Mouse (Mus musculus) hindbrain, embryonic 12.5 days (tissue): ENCODE measurements at regions not wholly inside any gene's neighbourhood (a gene's known extent, or its start where the extent isn't known, plus 50 kb on each side); places are given as distances from the start of the nearest gene placed in this dataset.

ENCODE experiments used
- ATAC-seq: fragments of 200-750 bp; cut with Nextera tagmentation; 2 replicates; pipeline ENCODE4 v1.8.0; 2017; ENCODE audit warnings: moderate TSS enrichment; ENCODE audit not compliant: low FRiP score
- H3K27ac ChIP-seq: fragments of 300-500 bp; sonication (generic); 2 replicates; pipeline ENCODE4 v1.5.1; 2016; ENCODE audit warnings: mild to moderate bottlenecking
- H3K27me3 ChIP-seq: fragments of 300-500 bp; sonication (generic); 2 replicates; pipeline ENCODE4 v1.6.1; 2016; ENCODE audit warnings: mild to moderate bottlenecking
- H3K36me3 ChIP-seq: fragments of 300-500 bp; sonication (generic); 2 replicates; pipeline ENCODE4 v1.6.1; 2016; ENCODE audit warnings: mild to moderate bottlenecking
- H3K4me1 ChIP-seq: fragments of 300-500 bp; sonication (generic); 2 replicates; pipeline ENCODE4 v1.6.1; 2016
- H3K4me2 ChIP-seq: fragments of 300-500 bp; sonication (generic); replicated peaks from 2 replicates; pipeline ENCODE4 v1.6.1; 2016; ENCODE audit warnings: mild to moderate bottlenecking
- H3K4me3 ChIP-seq: fragments of 300-500 bp; sonication (generic); 2 replicates; pipeline ENCODE4 v1.5.1; 2016; ENCODE audit warnings: mild to moderate bottlenecking
- H3K9ac ChIP-seq: fragments of 300-500 bp; sonication (generic); 2 replicates; pipeline ENCODE4 v1.6.1; 2016; ENCODE audit warnings: mild to moderate bottlenecking, moderate library complexity
- H3K9me3 ChIP-seq: fragments of 300-500 bp; sonication (generic); replicated peaks from 2 replicates; pipeline ENCODE4 v1.6.1; 2016; ENCODE audit warnings: mild to moderate bottlenecking
- WGBS: fragments of 180-500 bp; shearing (Covaris S2); methylation state at CpG from one replicate; pipeline ENCODE4 v1.1.7; 2016; 5-methylcytosine and 5-hydroxymethylcytosine counted together

DNA sequence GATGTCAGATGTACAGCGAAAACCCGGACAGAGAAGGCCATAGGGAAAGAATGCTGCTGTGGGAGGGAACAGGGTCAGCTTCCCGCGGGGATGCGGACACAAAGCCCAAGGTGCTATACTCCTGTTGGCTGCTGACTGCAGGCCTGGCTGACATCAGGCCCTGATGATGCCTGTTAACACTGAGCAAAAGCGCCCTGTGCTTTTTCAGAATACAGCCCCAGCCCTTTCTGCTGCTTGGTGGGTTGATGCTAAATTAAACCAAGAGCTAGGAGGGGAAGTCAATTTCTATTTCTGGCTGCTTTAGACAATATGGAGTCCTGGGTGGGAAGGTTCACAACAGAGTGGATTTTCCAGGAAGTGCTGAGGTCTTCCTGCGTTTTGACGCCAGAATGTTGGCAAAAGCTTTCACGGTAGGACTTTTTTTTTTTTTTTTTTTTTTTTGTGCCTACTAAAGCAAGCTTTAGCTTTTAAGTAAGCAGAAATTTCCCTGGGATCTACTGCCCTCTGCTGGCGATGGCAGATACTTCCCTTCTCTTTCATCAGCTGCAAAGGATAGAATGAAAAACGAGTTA is 302.2 kb upstream of the Arglu1 start:
- no peak overlapping the region for H3K4me3 ChIP-seq
- H3K9ac ChIP-seq: no peak overlapping the region
- peaks cover 43% of the 10 kb centered on the region for H3K4me1 ChIP-seq
- peak overlapping the region; percentile 53 for H3K27ac ChIP-seq
- H3K9me3 ChIP-seq: no peaks in the 10 kb centered on the region
- H3K36me3 ChIP-seq: no peaks in the 10 kb centered on the region
- ATAC-seq: no peak
- peak overlapping the region; percentile 32 for H3K4me2 ChIP-seq
- no peaks in the 10 kb centered on the region for H3K27me3 ChIP-seq
- 5% methylated on average over 11 of the region's 11 CpGs for WGBS

DNA sequence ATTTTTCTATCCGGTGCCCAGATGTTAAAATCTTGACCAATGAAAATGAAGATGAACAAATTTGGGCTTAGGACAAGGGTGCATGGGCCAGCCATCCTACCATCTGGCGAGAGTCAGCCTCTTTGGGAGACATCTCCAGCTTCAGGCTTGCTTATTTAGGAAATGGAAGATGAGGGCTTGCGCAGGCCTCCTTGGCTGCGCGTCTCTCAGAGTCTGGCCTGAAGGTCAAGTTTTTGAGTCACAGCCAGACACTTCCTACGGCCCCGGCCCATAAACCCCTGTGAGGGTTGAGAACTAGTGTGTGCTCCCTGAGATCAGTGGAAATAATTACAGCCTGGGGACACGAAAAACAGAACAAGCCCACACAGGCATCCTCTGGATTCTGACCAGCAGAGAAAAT is 300.7 kb upstream of the Arglu1 start:
- Histone ChIP-seq H3K9ac (no peak overlapping the region), H3K4me1 (peaks cover 44% of the 10 kb centered on the region), H3K9me3 (no peaks in the 10 kb centered on the region), H3K27ac (no peak overlapping the region), H3K4me3 (no peak overlapping the region), H3K27me3 (no peaks in the 10 kb centered on the region), H3K4me2 (no peak overlapping the region), H3K36me3 (no peaks in the 10 kb centered on the region)
- no peak for ATAC-seq
- 69% methylated on average over 8 of the region's 8 CpGs for WGBS

DNA sequence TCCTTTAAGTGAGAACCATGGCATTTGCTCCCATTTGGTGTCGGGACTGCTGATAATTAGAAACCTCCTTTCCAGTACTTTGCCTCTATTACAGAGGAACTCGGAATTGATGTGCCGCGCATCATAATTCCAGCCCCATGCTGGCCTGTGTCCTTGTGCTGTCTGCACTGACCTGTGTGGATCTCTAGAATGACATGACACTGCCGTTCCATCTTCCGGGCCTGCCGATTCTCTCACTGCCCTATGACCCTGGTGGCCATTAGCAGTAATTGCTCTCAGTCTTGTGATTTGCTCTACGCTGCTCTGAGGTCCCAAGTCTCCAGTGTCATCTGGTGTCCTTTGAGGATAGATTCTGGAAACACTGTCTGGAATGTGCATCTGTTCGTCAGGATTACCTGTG is 295.7 kb upstream of the Arglu1 start:
- no peak overlapping the region for H3K4me3 ChIP-seq
- 69% methylated on average over 9 of the region's 9 CpGs for WGBS
- H3K27ac ChIP-seq: no peak overlapping the region
- no peaks in the 10 kb centered on the region for H3K9me3 ChIP-seq
- H3K4me2 ChIP-seq: no peak overlapping the region
- no peak overlapping the region for H3K9ac ChIP-seq
- no peaks in the 10 kb centered on the region for H3K27me3 ChIP-seq
- ATAC-seq: no peak
- peaks cover 24% of the 10 kb centered on the region for H3K4me1 ChIP-seq
- H3K36me3 ChIP-seq: no peaks in the 10 kb centered on the region

DNA sequence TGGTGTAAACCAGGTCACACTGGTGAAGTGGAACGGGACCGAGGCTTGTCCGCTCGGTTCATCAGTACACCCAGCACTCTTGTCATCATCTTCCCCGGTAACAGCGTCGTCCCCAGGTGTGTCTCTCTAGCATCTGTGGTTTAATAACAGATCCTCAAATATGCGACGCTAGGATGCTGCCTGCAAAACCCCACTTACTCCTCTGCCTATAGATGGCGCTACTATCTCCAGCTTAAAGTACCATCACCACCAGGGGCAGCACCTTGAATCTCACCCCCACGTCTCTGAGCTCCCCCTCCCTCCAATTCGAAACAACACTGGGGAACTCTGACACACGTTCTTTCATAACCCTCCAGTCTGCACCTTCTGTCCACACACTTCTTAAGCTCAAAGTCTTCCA is 295.1 kb upstream of the Arglu1 start:
- Histone ChIP-seq H3K27me3 (no peaks in the 10 kb centered on the region), H3K9ac (no peak overlapping the region), H3K9me3 (no peaks in the 10 kb centered on the region), H3K36me3 (no peaks in the 10 kb centered on the region), H3K27ac (no peak overlapping the region), H3K4me3 (no peak overlapping the region), H3K4me1 (peaks cover 20% of the 10 kb centered on the region), H3K4me2 (no peak overlapping the region)
- WGBS: 82% methylated on average over 13 of the region's 13 CpGs
- no peak for ATAC-seq

DNA sequence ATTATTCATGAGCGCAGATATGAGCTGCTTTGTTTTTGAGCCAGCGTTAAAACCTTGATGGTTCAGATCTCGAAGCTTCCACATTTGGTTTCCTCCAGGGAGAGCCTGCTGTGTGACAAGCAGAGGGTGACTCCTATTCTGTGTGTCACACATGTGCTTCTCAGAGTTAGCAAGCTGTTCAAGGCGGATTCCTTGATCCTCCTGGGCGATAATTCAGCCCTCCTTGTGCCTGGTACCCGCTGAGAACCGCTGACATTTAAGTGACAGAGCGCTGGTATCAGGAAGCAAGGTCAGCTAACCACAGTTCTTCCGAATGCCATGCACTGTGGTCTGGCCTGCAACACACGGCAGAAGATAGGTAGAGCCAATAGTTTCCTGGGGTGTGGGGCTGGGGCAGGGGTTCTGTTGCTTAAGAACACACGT is 294.5 kb upstream of the Arglu1 start:
- H3K27ac ChIP-seq: no peak overlapping the region
- no peaks in the 10 kb centered on the region for H3K36me3 ChIP-seq
- H3K9me3 ChIP-seq: no peaks in the 10 kb centered on the region
- H3K4me1 ChIP-seq: peaks cover 20% of the 10 kb centered on the region
- ATAC-seq: 0 out of 2 replicates have a peak, but pooled peaks have one; percentile 18
- H3K9ac ChIP-seq: no peak overlapping the region
- H3K27me3 ChIP-seq: no peaks in the 10 kb centered on the region
- H3K4me3 ChIP-seq: no peak overlapping the region
- WGBS: 25% methylated on average over 11 of the region's 11 CpGs
- peak overlapping the region; percentile 32 for H3K4me2 ChIP-seq

DNA sequence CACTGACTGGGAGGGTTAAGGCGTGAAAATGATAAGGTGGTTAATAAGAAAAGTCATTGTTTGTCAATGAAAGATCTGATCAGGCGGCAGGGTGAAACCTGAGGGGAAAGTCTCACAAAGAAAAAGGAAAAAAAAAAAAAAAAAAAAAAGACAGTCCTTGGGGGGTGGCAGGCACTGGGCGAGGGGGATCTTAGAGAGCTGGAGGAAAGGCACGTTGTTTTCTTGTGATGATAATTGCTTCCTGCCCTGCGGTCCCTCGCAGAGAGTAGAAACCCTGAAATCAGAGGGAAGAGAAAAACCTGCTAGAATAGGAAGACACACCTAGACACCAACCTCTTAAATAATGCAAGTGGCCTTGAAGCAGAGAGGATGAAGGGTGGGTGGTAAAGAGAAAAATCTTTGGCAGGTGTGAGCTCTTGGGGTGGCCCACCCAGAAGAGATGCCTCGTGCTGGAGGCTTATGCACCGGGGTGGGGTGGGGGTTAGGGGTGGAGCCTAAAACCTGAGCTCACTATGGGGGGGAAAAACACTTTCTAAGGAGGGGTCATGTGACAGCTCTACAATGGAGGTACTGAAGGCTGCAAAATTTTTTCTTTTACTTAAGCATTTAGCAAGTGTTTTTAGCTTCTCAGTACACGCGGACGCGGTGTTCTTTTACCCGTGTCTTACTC is 294.0 kb upstream of the Arglu1 start:
- Histone ChIP-seq H3K9me3 (no peaks in the 10 kb centered on the region), H3K27me3 (no peaks in the 10 kb centered on the region), H3K4me3 (no peak overlapping the region), H3K36me3 (no peaks in the 10 kb centered on the region), H3K27ac (no peak overlapping the region), H3K9ac (no peak overlapping the region), H3K4me2 (peak overlapping the region; percentile 32), H3K4me1 (peaks cover 20% of the 10 kb centered on the region)
- 0 out of 2 replicates have a peak, but pooled peaks have one; percentile 21 for ATAC-seq
- WGBS: 15% methylated on average over 13 of the region's 13 CpGs

- Histone ChIP-seq H3K9ac (no peak overlapping the region), H3K4me2 (no peak overlapping the region), H3K4me3 (no peak overlapping the region), H3K27ac (no peak overlapping the region), H3K36me3 (no peaks in the 10 kb centered on the region), H3K4me1 (peaks cover 20% of the 10 kb centered on the region), H3K27me3 (no peaks in the 10 kb centered on the region), H3K9me3 (no peaks in the 10 kb centered on the region)
- ATAC-seq: no peak
- 54% methylated on average over 5 of the region's 5 CpGs for WGBS
Measured at GRCm38 (mm10) chr8:8983133-8983661, 292.9 kb upstream of the Arglu1 start.

GRCm38 (mm10) chr8:8978969-8979368 is 288.6 kb upstream of the Arglu1 start:
- Histone ChIP-seq H3K27me3 (no peaks in the 10 kb centered on the region), H3K4me2 (no peak overlapping the region), H3K4me1 (peaks cover 5% of the 10 kb centered on the region), H3K36me3 (no peaks in the 10 kb centered on the region), H3K9ac (no peak overlapping the region), H3K4me3 (no peak overlapping the region), H3K9me3 (no peaks in the 10 kb centered on the region), H3K27ac (no peak overlapping the region)
- 56% methylated on average over 1 of the region's 1 CpGs for WGBS
- no peak for ATAC-seq

DNA sequence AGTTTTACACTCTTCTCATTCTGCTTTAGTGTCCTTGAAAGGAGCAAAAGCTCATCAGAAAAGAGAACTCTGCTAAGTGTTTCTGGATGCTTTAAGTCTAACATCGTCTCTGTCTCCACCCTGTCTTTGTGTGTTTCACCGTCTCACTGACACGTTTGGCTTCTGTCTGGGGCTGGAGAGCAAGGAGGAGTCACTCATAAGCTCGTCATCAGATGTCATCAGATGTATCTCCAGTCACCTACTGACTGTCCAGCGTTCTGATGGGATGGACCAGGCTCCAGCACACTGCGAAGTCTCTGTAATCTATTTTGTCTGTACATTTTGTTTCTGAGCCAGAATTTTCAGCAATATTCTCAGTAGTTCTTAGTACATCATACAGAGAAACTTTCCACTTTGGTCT is 283.4 kb upstream of the Arglu1 start:
- Histone ChIP-seq H3K27ac (no peak overlapping the region), H3K36me3 (no peaks in the 10 kb centered on the region), H3K9me3 (no peaks in the 10 kb centered on the region), H3K27me3 (no peaks in the 10 kb centered on the region), H3K4me2 (no peak overlapping the region), H3K4me3 (no peak overlapping the region), H3K4me1 (no peaks in the 10 kb centered on the region), H3K9ac (no peak overlapping the region)
- 69% methylated on average over 6 of the region's 6 CpGs for WGBS
- ATAC-seq: no peak

DNA sequence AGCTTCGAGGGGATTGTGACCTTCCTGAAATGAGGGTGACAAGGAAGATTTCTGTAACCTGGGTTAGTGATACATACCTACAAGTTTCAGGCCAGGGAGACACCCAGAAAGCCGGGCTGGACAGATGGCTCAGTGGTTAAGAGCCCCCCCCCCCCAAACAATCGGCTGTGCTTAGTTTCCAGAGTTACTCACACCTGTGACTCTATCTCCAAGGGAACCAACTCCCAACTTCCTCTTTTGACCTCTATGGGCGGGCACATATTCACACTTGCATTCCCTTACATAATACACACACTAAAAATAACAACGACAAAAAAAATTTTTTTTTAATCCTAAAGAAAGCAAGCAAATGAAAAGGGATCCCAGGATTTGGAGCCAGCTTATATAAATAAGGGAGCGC is 283.0 kb upstream of the Arglu1 start:
- H3K9me3 ChIP-seq: no peaks in the 10 kb centered on the region
- no peak overlapping the region for H3K4me2 ChIP-seq
- H3K4me1 ChIP-seq: no peaks in the 10 kb centered on the region
- no peak for ATAC-seq
- H3K27me3 ChIP-seq: no peaks in the 10 kb centered on the region
- H3K9ac ChIP-seq: no peak overlapping the region
- no peak overlapping the region for H3K4me3 ChIP-seq
- no peaks in the 10 kb centered on the region for H3K36me3 ChIP-seq
- WGBS: 62% methylated on average over 6 of the region's 6 CpGs
- no peak overlapping the region for H3K27ac ChIP-seq

DNA sequence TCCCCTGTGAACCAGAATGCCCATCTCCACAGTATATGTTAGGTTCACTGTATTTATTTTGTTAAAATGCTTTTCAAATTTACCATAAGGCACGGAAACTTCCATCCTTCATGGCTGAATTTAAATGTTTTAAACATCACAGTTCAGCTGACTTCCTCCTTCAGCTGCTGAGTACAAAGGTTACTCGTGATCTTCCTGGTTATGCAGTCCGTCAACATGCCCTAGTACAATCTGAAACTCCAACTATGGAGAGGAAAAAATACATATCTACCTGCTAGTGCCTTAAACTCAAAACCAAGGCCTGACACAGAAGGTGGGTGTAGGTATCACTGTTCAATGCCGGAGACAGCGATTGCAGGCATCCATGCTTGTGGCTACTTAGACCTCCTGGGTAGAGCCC is 280.5 kb upstream of the Arglu1 start:
- WGBS: 88% methylated on average over 5 of the region's 5 CpGs
- no peak for ATAC-seq

DNA sequence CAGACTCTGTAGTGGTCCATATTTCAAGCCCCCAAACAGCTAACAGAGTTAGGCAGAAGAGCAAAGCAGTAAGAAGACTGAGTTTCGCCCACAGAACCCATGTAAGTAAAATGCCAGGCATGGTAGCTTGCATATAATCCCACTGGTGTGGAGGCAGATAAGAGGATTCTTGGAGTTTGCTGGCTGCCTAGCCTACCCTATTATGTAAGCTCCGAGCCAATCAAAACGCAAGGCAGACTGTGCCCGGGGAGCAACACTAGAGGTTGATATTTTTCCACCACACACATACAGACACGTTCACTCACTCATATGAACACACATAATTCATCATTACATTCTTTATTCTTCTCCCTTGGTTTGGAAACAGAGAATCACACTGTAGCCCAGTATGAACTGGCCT is 280.0 kb upstream of the Arglu1 start:
- WGBS: 87% methylated on average over 5 of the region's 5 CpGs
- H3K4me1 ChIP-seq: 0 out of 2 replicates have a peak, but pooled peaks cover 4% of the 10 kb centered on the region
- H3K27me3 ChIP-seq: no peaks in the 10 kb centered on the region

More for the DNA sequence above, 280.5 kb upstream of the Arglu1 start:
- H3K9me3 ChIP-seq: no peaks in the 10 kb centered on the region
- no peak overlapping the region for H3K9ac ChIP-seq
- H3K4me2 ChIP-seq: no peak overlapping the region
- H3K4me3 ChIP-seq: no peak overlapping the region
- H3K36me3 ChIP-seq: no peaks in the 10 kb centered on the region
- H3K27me3 ChIP-seq: no peaks in the 10 kb centered on the region
- H3K27ac ChIP-seq: no peak overlapping the region
- H3K4me1 ChIP-seq: 0 out of 2 replicates have a peak, but pooled peaks cover 3% of the 10 kb centered on the region

More for the DNA sequence above, 280.0 kb upstream of the Arglu1 start:
- no peaks in the 10 kb centered on the region for H3K9me3 ChIP-seq
- no peak overlapping the region for H3K4me2 ChIP-seq
- no peak for ATAC-seq
- no peaks in the 10 kb centered on the region for H3K36me3 ChIP-seq
- no peak overlapping the region for H3K4me3 ChIP-seq
- no peak overlapping the region for H3K9ac ChIP-seq
- H3K27ac ChIP-seq: no peak overlapping the region
